Mouse (Mus musculus): ENCODE measurements around the gene Map4. TPM values are rescaled to one million over a fixed set of nuclear protein-coding genes. Genes with fewer than 3 reads are reported as not detected.
"Not testable (repeated sequence)": the region's sequence is repeated elsewhere in the genome, so short reads cannot be mapped to it uniquely, and the experiment has no call there.

Map4 gene
- polyA plus RNA-seq, 1 experiment from 2014 or later: 69.1 TPM

GRCm38 (mm10) chr9:110062405-110062804, 131.1 kb downstream of the Map4 start:
- Histone ChIP-seq H3K9me3 (no peaks in the 10 kb centered on the region), H3K4me1 (no peaks in the 10 kb centered on the region), H3K27me3 (ENCODE audit: insufficient read depth, poor library complexity, severe bottlenecking) (no peaks in the 10 kb centered on the region), H3K36me3 (peaks cover 20% of the 10 kb centered on the region), H3K4me3 (no peak overlapping the region), H3K27ac (no peak overlapping the region)
- no peak for DNase-seq (ENCODE audit: low spot score)
- WGBS: 85% methylated on average over 7 of the region's 7 CpGs

GRCm38 (mm10) chr9:110062861-110063260, 131.6 kb downstream of the Map4 start:
- Histone ChIP-seq H3K27ac (no peak overlapping the region), H3K36me3 (peaks cover 24% of the 10 kb centered on the region), H3K4me1 (no peaks in the 10 kb centered on the region), H3K9me3 (no peaks in the 10 kb centered on the region), H3K27me3 (ENCODE audit: insufficient read depth, poor library complexity, severe bottlenecking) (no peaks in the 10 kb centered on the region), H3K4me3 (no peak overlapping the region)
- WGBS: 90% methylated on average over 6 of the region's 6 CpGs
- DNase-seq (ENCODE audit: low spot score): no peak

GRCm38 (mm10) chr9:110064641-110065040, 133.4 kb downstream of the Map4 start:
- no peaks in the 10 kb centered on the region for H3K9me3 ChIP-seq
- no peaks in the 10 kb centered on the region for H3K27me3 ChIP-seq (ENCODE audit: insufficient read depth, poor library complexity, severe bottlenecking)
- H3K27ac ChIP-seq: no peak overlapping the region
- DNase-seq (ENCODE audit: low spot score): no peak
- no peaks in the 10 kb centered on the region for H3K4me1 ChIP-seq
- peaks cover 42% of the 10 kb centered on the region for H3K36me3 ChIP-seq
- no peak overlapping the region for H3K4me3 ChIP-seq

GRCm38 (mm10) chr9:110068745-110069144, 137.5 kb downstream of the Map4 start:
- 86% methylated on average over 6 of the region's 6 CpGs for whole genome bisulfite sequencing
- Histone ChIP-seq H3K27me3 (ENCODE audit: insufficient read depth, poor library complexity, severe bottlenecking) (no peaks in the 10 kb centered on the region), H3K36me3 (peaks cover 80% of the 10 kb centered on the region), H3K9me3 (no peaks in the 10 kb centered on the region), H3K27ac (no peak overlapping the region), H3K4me1 (0 out of 2 replicates have a peak, but pooled peaks cover 2% of the 10 kb centered on the region), H3K4me3 (no peak overlapping the region)
- DNase-seq (ENCODE audit: low spot score): no peak

GRCm38 (mm10) chr9:110070358-110070757, 139.1 kb downstream of the Map4 start:
- no peak overlapping the region for H3K27ac ChIP-seq
- H3K4me1 ChIP-seq: 0 out of 2 replicates have a peak, but pooled peaks cover 2% of the 10 kb centered on the region
- peaks cover 86% of the 10 kb centered on the region for H3K36me3 ChIP-seq
- H3K4me3 ChIP-seq: no peak overlapping the region
- no peaks in the 10 kb centered on the region for H3K9me3 ChIP-seq
- H3K27me3 ChIP-seq (ENCODE audit: insufficient read depth, poor library complexity, severe bottlenecking): no peaks in the 10 kb centered on the region
- whole genome bisulfite sequencing: 76% methylated on average over 9 of the region's 9 CpGs
- DNase-seq (ENCODE audit: low spot score): no peak

- Histone ChIP-seq H3K36me3 (peaks cover 86% of the 10 kb centered on the region), H3K9me3 (no peaks in the 10 kb centered on the region), H3K4me1 (0 out of 2 replicates have a peak, but pooled peaks cover 2% of the 10 kb centered on the region), H3K27me3 (ENCODE audit: insufficient read depth, poor library complexity, severe bottlenecking) (no peaks in the 10 kb centered on the region), H3K4me3 (no peak overlapping the region), H3K27ac (no peak overlapping the region)
- WGBS: 69% methylated on average over 4 of the region's 4 CpGs
- DNase-seq (ENCODE audit: low spot score): no peak
Measured at GRCm38 (mm10) chr9:110071011-110071410, 139.8 kb downstream of the Map4 start.

- DNase-seq (ENCODE audit: low spot score): no peak
- Histone ChIP-seq H3K4me1 (0 out of 2 replicates have a peak, but pooled peaks cover 2% of the 10 kb centered on the region), H3K36me3 (peaks cover 83% of the 10 kb centered on the region), H3K27ac (no peak overlapping the region), H3K9me3 (no peaks in the 10 kb centered on the region), H3K4me3 (no peak overlapping the region), H3K27me3 (ENCODE audit: insufficient read depth, poor library complexity, severe bottlenecking) (no peaks in the 10 kb centered on the region)
- WGBS: 9% methylated on average over 1 of the region's 1 CpGs
Measured at GRCm38 (mm10) chr9:110071843-110072242, 140.6 kb downstream of the Map4 start.

GRCm38 (mm10) chr9:110076468-110076867, 145.2 kb downstream of the Map4 start:
- not testable (repeated sequence) for H3K27ac ChIP-seq; H3K27me3 ChIP-seq (ENCODE audit: insufficient read depth, poor library complexity, severe bottlenecking); H3K9me3 ChIP-seq; H3K4me3 ChIP-seq; H3K4me1 ChIP-seq; DNase-seq (ENCODE audit: low spot score)
- peaks cover 75% of the 10 kb centered on the region for H3K36me3 ChIP-seq
- 77% methylated on average over 4 of the region's 7 CpGs for WGBS

- H3K9me3 ChIP-seq: no peaks in the 10 kb centered on the region
- H3K36me3 ChIP-seq: peaks cover 82% of the 10 kb centered on the region
- peaks cover 3% of the 10 kb centered on the region; the same call in 1 of the 2 replicates for H3K4me1 ChIP-seq
- no peak overlapping the region for H3K4me3 ChIP-seq
- 83% methylated on average over 3 of the region's 3 CpGs for WGBS
- H3K27ac ChIP-seq: no peak overlapping the region
- DNase-seq (ENCODE audit: low spot score): no peak
- no peaks in the 10 kb centered on the region for H3K27me3 ChIP-seq (ENCODE audit: insufficient read depth, poor library complexity, severe bottlenecking)
Measured at GRCm38 (mm10) chr9:110081066-110081465, 149.8 kb downstream of the Map4 start.

GRCm38 (mm10) chr9:110084201-110084964, 153.1 kb downstream of the Map4 start:
- Histone ChIP-seq H3K36me3 (peaks cover 98% of the 10 kb centered on the region), H3K27me3 (ENCODE audit: insufficient read depth, poor library complexity, severe bottlenecking) (no peaks in the 10 kb centered on the region), H3K4me3 (no peak overlapping the region), H3K4me1 (0 out of 2 replicates have a peak, but pooled peaks cover 3% of the 10 kb centered on the region), H3K27ac (no peak overlapping the region), H3K9me3 (no peaks in the 10 kb centered on the region)
- WGBS: 92% methylated on average over 25 of the region's 25 CpGs
- no peak for DNase-seq (ENCODE audit: low spot score)

- no peak for DNase-seq (ENCODE audit: low spot score)
- Histone ChIP-seq H3K4me1 (0 out of 2 replicates have a peak, but pooled peaks cover 3% of the 10 kb centered on the region), H3K36me3 (peaks cover 99% of the 10 kb centered on the region), H3K4me3 (no peak overlapping the region), H3K27me3 (ENCODE audit: insufficient read depth, poor library complexity, severe bottlenecking) (no peaks in the 10 kb centered on the region), H3K27ac (no peak overlapping the region), H3K9me3 (no peaks in the 10 kb centered on the region)
- 90% methylated on average over 8 of the region's 8 CpGs for WGBS
Measured at GRCm38 (mm10) chr9:110085693-110086092, 154.4 kb downstream of the Map4 start.

GRCm38 (mm10) chr9:110093303-110093702, 162.0 kb downstream of the Map4 start:
- Histone ChIP-seq H3K36me3 (peaks cover 95% of the 10 kb centered on the region), H3K27ac (no peak overlapping the region), H3K27me3 (ENCODE audit: insufficient read depth, poor library complexity, severe bottlenecking) (no peaks in the 10 kb centered on the region), H3K9me3 (no peaks in the 10 kb centered on the region), H3K4me1 (no peaks in the 10 kb centered on the region), H3K4me3 (no peak overlapping the region)
- no peak for DNase-seq (ENCODE audit: low spot score)
- WGBS: 81% methylated on average over 4 of the region's 4 CpGs

- Histone ChIP-seq H3K27me3 (ENCODE audit: insufficient read depth, poor library complexity, severe bottlenecking) (no peaks in the 10 kb centered on the region), H3K36me3 (peaks cover 95% of the 10 kb centered on the region), H3K27ac (no peak overlapping the region), H3K4me1 (peaks cover 1% of the 10 kb centered on the region; the same call in 1 of the 2 replicates), H3K9me3 (no peaks in the 10 kb centered on the region), H3K4me3 (no peak overlapping the region)
- 95% methylated on average over 4 of the region's 4 CpGs for WGBS
- no peak for DNase-seq (ENCODE audit: low spot score)
Measured at GRCm38 (mm10) chr9:110094761-110095160, 163.5 kb downstream of the Map4 start.

Measured in heart, embryonic 10.5 days (tissue).